Mouse (Mus musculus): ENCODE data around the gene Vps53.

DNA sequence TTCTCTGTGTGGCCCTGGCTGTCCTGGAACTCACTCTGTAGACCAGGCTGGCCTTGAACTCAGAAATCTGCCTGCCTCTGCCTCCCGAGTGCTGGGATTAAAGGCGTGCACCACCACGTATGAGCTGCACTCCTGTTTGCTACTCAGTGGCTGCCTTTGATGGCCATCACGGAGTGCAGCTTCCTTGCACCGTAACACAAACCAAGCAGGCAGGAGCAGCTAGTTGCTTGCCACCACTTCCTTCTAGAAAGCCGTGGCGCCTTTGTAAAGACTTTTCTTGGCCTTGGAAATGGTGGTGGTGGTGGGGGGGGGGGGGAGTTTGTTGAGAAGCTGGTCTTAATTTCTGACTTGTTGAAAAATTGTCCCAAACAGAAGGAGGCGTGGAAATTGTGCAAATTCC lies 139.3 kb downstream of the Vps53 start:
- no peak for TF ChIP-seq CTCF (IDR thresholded peaks at IDR 0.05; ENCODE audit: borderline replicate concordance, insufficient read depth, low read length)
- no peak for TF ChIP-seq POLR2A (IDR thresholded peaks at IDR 0.05; ENCODE audit: low read depth, low read length)
